Mouse (Mus musculus) forebrain, embryonic 13.5 days (tissue): ENCODE measurements around the gene Gls2. TPM values are rescaled to one million over a fixed set of nuclear protein-coding genes. Genes with fewer than 3 reads are reported as not detected.

ENCODE experiments used
- ATAC-seq: fragments of 200-750 bp; cut with Nextera tagmentation; 2 replicates; pipeline ENCODE4 v1.8.0; 2017
- H3K27ac ChIP-seq: fragments of 300-500 bp; sonication (generic); 2 replicates; pipeline ENCODE4 v1.5.1; 2015; ENCODE audit warnings: inconsistent platforms, mild to moderate bottlenecking, moderate library complexity
- H3K27me3 ChIP-seq: fragments of 300-500 bp; sonication (generic); 2 replicates; pipeline ENCODE4 v1.6.1; 2015; ENCODE audit warnings: mild to moderate bottlenecking, inconsistent platforms
- H3K36me3 ChIP-seq: fragments of 300-500 bp; sonication (generic); 2 replicates; pipeline ENCODE4 v1.6.1; 2015; ENCODE audit warnings: mild to moderate bottlenecking, inconsistent platforms; ENCODE audit not compliant: poor library complexity, severe bottlenecking
- H3K4me1 ChIP-seq: fragments of 300-500 bp; sonication (generic); 2 replicates; pipeline ENCODE4 v1.6.1; 2015; ENCODE audit warnings: inconsistent platforms
- H3K4me2 ChIP-seq: fragments of 300-500 bp; sonication (generic); 2 replicates; pipeline ENCODE4 v1.6.1; 2015; ENCODE audit warnings: inconsistent platforms, mild to moderate bottlenecking, moderate library complexity
- H3K4me3 ChIP-seq: fragments of 300-500 bp; sonication (generic); 2 replicates; pipeline ENCODE4 v1.5.1; 2015; ENCODE audit warnings: mild to moderate bottlenecking, inconsistent platforms
- H3K9ac ChIP-seq: fragments of 300-500 bp; sonication (generic); 2 replicates; pipeline ENCODE4 v1.6.1; 2015; ENCODE audit warnings: mild to moderate bottlenecking, inconsistent platforms
- H3K9me3 ChIP-seq: fragments of 300-500 bp; sonication (generic); replicated peaks from 2 replicates; pipeline ENCODE4 v1.6.1; 2016; ENCODE audit warnings: inconsistent platforms
- WGBS: fragments of 180-500 bp; shearing (Covaris S2); methylation state at CpG from one replicate; pipeline ENCODE4 v1.1.7; 2015; 5-methylcytosine and 5-hydroxymethylcytosine counted together
- polyA plus RNA-seq: library from polyadenylated mRNA; unstranded; fragments of >200 nt; fragmentation: Nextera tagmentation; extraction: Ambion mirVana; gene quantifications from 2 replicates; pipeline ENCODE4 v1.2.1, GENCODE M21; 2015

Gls2 gene
- polyA plus RNA-seq, 1 experiment from 2014 or later, result 0.48 TPM

- no peak overlapping the region for H3K4me3 ChIP-seq
- ATAC-seq, result no peak
- no peaks in the 10 kb centered on the region for H3K27me3 ChIP-seq
- H3K4me2 ChIP-seq, result no peak overlapping the region
- H3K27ac ChIP-seq, result no peak overlapping the region
- H3K36me3 ChIP-seq, result no peaks in the 10 kb centered on the region
- H3K9ac ChIP-seq, result no peak overlapping the region
- no peaks in the 10 kb centered on the region for H3K9me3 ChIP-seq
- H3K4me1 ChIP-seq, result peaks cover 11% of the 10 kb centered on the region; the same call in 1 of the 2 replicates
- 68% methylated on average over 16 of the region's 16 CpGs for WGBS
Observed at GRCm38 (mm10) chr10:128221533-128222286, 27.5 kb downstream of the Gls2 start.

GRCm38 (mm10) chr10:128225064-128225463 lies 30.8 kb downstream of the Gls2 start:
- Histone ChIP-seq H3K9me3 (no peaks in the 10 kb centered on the region), H3K36me3 (no peaks in the 10 kb centered on the region), H3K4me2 (no peak overlapping the region), H3K4me3 (no peak overlapping the region), H3K27ac (no peak overlapping the region), H3K4me1 (peaks cover 11% of the 10 kb centered on the region; the same call in 1 of the 2 replicates), H3K27me3 (no peaks in the 10 kb centered on the region), H3K9ac (no peak overlapping the region)
- no peak for ATAC-seq
- 31% methylated on average over 5 of the region's 5 CpGs for WGBS

GRCm38 (mm10) chr10:128225538-128225937 lies 31.3 kb downstream of the Gls2 start, which contains the start of gene Mip:
TSS of gene Mip (plus strand) at chr10:128225838.
- Histone ChIP-seq H3K27ac (no peak within 1 kb of the TSS), H3K27me3 (no peaks in the 10 kb centered on the region), H3K4me3 (no peak within 1 kb of the TSS), H3K9me3 (no peaks in the 10 kb centered on the region), H3K36me3 (no peaks in the 10 kb centered on the region), H3K9ac (no peak within 1 kb of the TSS), H3K4me2 (no peak within 1 kb of the TSS), H3K4me1 (peaks cover 11% of the 10 kb centered on the region; the same call in 1 of the 2 replicates)
- 12% methylated on average over 4 of the region's 4 CpGs for WGBS
- ATAC-seq, result no peak

- Histone ChIP-seq H3K36me3 (no peaks in the 10 kb centered on the region), H3K27ac (no peak overlapping the region), H3K9me3 (no peaks in the 10 kb centered on the region), H3K4me2 (no peak overlapping the region), H3K27me3 (no peaks in the 10 kb centered on the region), H3K4me3 (no peak overlapping the region), H3K4me1 (peaks cover 17% of the 10 kb centered on the region; the same call in 1 of the 2 replicates), H3K9ac (no peak overlapping the region)
- 80% methylated on average over 9 of the region's 9 CpGs for WGBS
- ATAC-seq, result no peak
Observed at GRCm38 (mm10) chr10:128227592-128227991, 33.3 kb downstream of the Gls2 start.

- Histone ChIP-seq H3K9ac (no peak overlapping the region), H3K27ac (no peak overlapping the region), H3K9me3 (no peaks in the 10 kb centered on the region), H3K4me2 (no peak overlapping the region), H3K36me3 (no peaks in the 10 kb centered on the region), H3K4me3 (no peak overlapping the region), H3K27me3 (no peaks in the 10 kb centered on the region), H3K4me1 (peaks cover 20% of the 10 kb centered on the region; the same call in 1 of the 2 replicates)
- no peak for ATAC-seq
- 93% methylated on average over 8 of the region's 8 CpGs for WGBS
Observed at GRCm38 (mm10) chr10:128228009-128228408, 33.8 kb downstream of the Gls2 start.

GRCm38 (mm10) chr10:128230582-128230981 lies 36.3 kb downstream of the Gls2 start:
- H3K4me2 ChIP-seq, result no peak overlapping the region
- H3K27ac ChIP-seq, result no peak overlapping the region
- 75% methylated on average over 12 of the region's 12 CpGs for WGBS
- peaks cover 25% of the 10 kb centered on the region for H3K4me1 ChIP-seq
- no peak overlapping the region for H3K9ac ChIP-seq
- ATAC-seq, result no peak
- H3K36me3 ChIP-seq, result no peaks in the 10 kb centered on the region
- no peaks in the 10 kb centered on the region for H3K27me3 ChIP-seq
- no peaks in the 10 kb centered on the region for H3K9me3 ChIP-seq
- H3K4me3 ChIP-seq, result no peak overlapping the region

GRCm38 (mm10) chr10:128231146-128231545 lies 36.9 kb downstream of the Gls2 start:
- Histone ChIP-seq H3K27me3 (no peaks in the 10 kb centered on the region), H3K4me1 (peaks cover 21% of the 10 kb centered on the region), H3K4me2 (peak overlapping the region; percentile 69), H3K9me3 (no peaks in the 10 kb centered on the region), H3K36me3 (no peaks in the 10 kb centered on the region), H3K9ac (peak overlapping the region; percentile 84), H3K27ac (0 out of 2 replicates have a peak overlapping the region, but pooled peaks have one; percentile 92), H3K4me3 (peak overlapping the region; percentile 73)
- 17% methylated on average over 5 of the region's 5 CpGs for WGBS
- ATAC-seq, result no peak

GRCm38 (mm10) chr10:128231697-128232419 lies 37.6 kb downstream of the Gls2 start, which contains the start of gene Timeless:
TSS of gene Timeless (plus strand) at chr10:128232065.
- peak; percentile 93 for ATAC-seq
- peak within 1 kb of the TSS; percentile 69 for H3K4me2 ChIP-seq
- H3K27me3 ChIP-seq, result no peaks in the 10 kb centered on the region
- H3K9ac ChIP-seq, result peak within 1 kb of the TSS; percentile 84
- under 1% methylated on average over 50 of the region's 58 CpGs for WGBS
- H3K36me3 ChIP-seq, result no peaks in the 10 kb centered on the region
- peaks cover 21% of the 10 kb centered on the region for H3K4me1 ChIP-seq
- H3K9me3 ChIP-seq, result no peaks in the 10 kb centered on the region
- peak within 1 kb of the TSS; percentile 92 for H3K27ac ChIP-seq
- peak within 1 kb of the TSS; percentile 73 for H3K4me3 ChIP-seq

GRCm38 (mm10) chr10:128232420-128232985 lies 38.2 kb downstream of the Gls2 start:
- no peaks in the 10 kb centered on the region for H3K36me3 ChIP-seq
- H3K4me2 ChIP-seq, result peak overlapping the region; percentile 69
- peak; percentile 41; the same call in 1 of the 2 replicates for ATAC-seq
- H3K9ac ChIP-seq, result peak overlapping the region; percentile 84
- H3K4me1 ChIP-seq, result peaks cover 21% of the 10 kb centered on the region
- peak overlapping the region; percentile 73 for H3K4me3 ChIP-seq
- no peaks in the 10 kb centered on the region for H3K27me3 ChIP-seq
- H3K27ac ChIP-seq, result peak overlapping the region; percentile 92
- under 1% methylated on average over 14 of the region's 14 CpGs for WGBS
- H3K9me3 ChIP-seq, result no peaks in the 10 kb centered on the region

GRCm38 (mm10) chr10:128236321-128236720 lies 42.1 kb downstream of the Gls2 start:
- peaks cover 25% of the 10 kb centered on the region for H3K4me1 ChIP-seq

GRCm38 (mm10) chr10:128237807-128238480 lies 43.7 kb downstream of the Gls2 start:
- no peak for ATAC-seq
- 72% methylated on average over 15 of the region's 15 CpGs for WGBS
- H3K4me1 ChIP-seq, result peaks cover 22% of the 10 kb centered on the region
- no peaks in the 10 kb centered on the region for H3K27me3 ChIP-seq
- H3K27ac ChIP-seq, result no peak overlapping the region
- H3K4me3 ChIP-seq, result no peak overlapping the region
- no peak overlapping the region for H3K9ac ChIP-seq
- no peak overlapping the region for H3K4me2 ChIP-seq
- no peaks in the 10 kb centered on the region for H3K9me3 ChIP-seq
- peaks cover 35% of the 10 kb centered on the region for H3K36me3 ChIP-seq

More at GRCm38 (mm10) chr10:128236321-128236720, 42.1 kb downstream of the Gls2 start:
- 31% methylated on average over 4 of the region's 4 CpGs for WGBS
- Histone ChIP-seq H3K4me3 (no peak overlapping the region), H3K9ac (peak overlapping the region; percentile 31; the same call in 1 of the 2 replicates), H3K9me3 (no peaks in the 10 kb centered on the region), H3K4me2 (no peak overlapping the region), H3K27me3 (no peaks in the 10 kb centered on the region), H3K36me3 (peaks cover 19% of the 10 kb centered on the region), H3K27ac (no peak overlapping the region)
- ATAC-seq, result no peak
